Mouse (Mus musculus) kidney, postnatal 0 days (tissue): ENCODE results near the gene Sepsecs. TPM values are rescaled to one million over a fixed set of nuclear protein-coding genes. Genes with fewer than 3 reads are reported as not detected.
A peak's percentile ranks its signal among the peaks of the same experiment; 100 is the strongest.

Experiments used
- ATAC-seq: fragments of 200-750 bp; cut with Nextera tagmentation; replicated peaks from 2 replicates; pipeline ENCODE4 v1.8.0; 2017; ENCODE audit warnings: low read depth, moderate number of reproducible peaks, moderate TSS enrichment, moderate library complexity; ENCODE audit not compliant: low FRiP score
- DNase-seq: peaks from one replicate; pipeline ENCODE4 v3.0.0-alpha.2; 2016; ENCODE audit warnings: low spot score
- H3K27ac ChIP-seq: fragments of 300-500 bp; sonication (generic); 2 replicates; pipeline ENCODE4 v1.5.1; 2014; ENCODE audit warnings: mild to moderate bottlenecking
- H3K27me3 ChIP-seq: fragments of 300-500 bp; sonication (generic); 2 replicates; pipeline ENCODE4 v1.6.1; 2014; ENCODE audit warnings: low read length, mixed read lengths; ENCODE audit not compliant: insufficient read depth
- H3K36me3 ChIP-seq: fragments of 300-500 bp; sonication (generic); 2 replicates; pipeline ENCODE4 v1.6.1; 2014; ENCODE audit warnings: low read length, mixed read lengths; ENCODE audit not compliant: insufficient read depth
- H3K4me1 ChIP-seq: fragments of 300-500 bp; sonication (generic); replicated peaks from 2 replicates; pipeline ENCODE4 v1.6.1; 2014; ENCODE audit warnings: antibody characterized with exemption, low read length, mixed read lengths; ENCODE audit not compliant: insufficient read depth
- H3K4me2 ChIP-seq: fragments of 300-500 bp; sonication (generic); 2 replicates; pipeline ENCODE4 v1.6.1; 2014; ENCODE audit warnings: mild to moderate bottlenecking, low read length, moderate library complexity, mixed read lengths
- H3K4me3 ChIP-seq: fragments of 300-500 bp; sonication (generic); replicated peaks from 2 replicates; pipeline ENCODE4 v1.5.1; 2014; ENCODE audit warnings: low read depth, low read length
- H3K9ac ChIP-seq: fragments of 300-500 bp; sonication (generic); 2 replicates; pipeline ENCODE4 v1.6.1; 2014; ENCODE audit warnings: low read depth, low read length
- H3K9me3 ChIP-seq: fragments of 300-500 bp; sonication (generic); replicated peaks from 2 replicates; pipeline ENCODE4 v1.6.1; 2016; ENCODE audit warnings: low read length, inconsistent platforms, mixed read lengths
- CTCF ChIP-seq: IDR thresholded peaks from 2 replicates; pipeline ENCODE4 v1.5.1; 2016; ENCODE audit warnings: antibody characterized with exemption, low read depth, mild to moderate bottlenecking, moderate library complexity
- WGBS: fragments of 180-500 bp; shearing (Covaris S2); extraction: QIAGEN DNeasy Blood & Tissue Kit; methylation state at CpG from one replicate; pipeline ENCODE4 v1.1.7; 2014; 5-methylcytosine and 5-hydroxymethylcytosine counted together
- polyA plus RNA-seq: library from polyadenylated mRNA; unstranded; fragments of >200 nt; fragmentation: Nextera tagmentation; extraction: Ambion mirVana; gene quantifications from 2 replicates; pipeline ENCODE4 v1.2.1, GENCODE M21; 2015

The Sepsecs gene
- polyA plus RNA-seq, 1 experiment from 2014 or later, result 8.5 TPM

GRCm38 (mm10) chr5:52636923-52637322, 32.6 kb downstream of the Sepsecs start:
- no peak for ATAC-seq
- TF ChIP-seq CTCF, result no peak
- H3K4me3 ChIP-seq, result no peak overlapping the region
- no peak overlapping the region for H3K27ac ChIP-seq
- H3K4me2 ChIP-seq, result no peak overlapping the region
- WGBS, result 71% methylated on average over 6 of the region's 6 CpGs
- H3K4me1 ChIP-seq, result no peaks in the 10 kb centered on the region
- no peaks in the 10 kb centered on the region for H3K9me3 ChIP-seq
- no peaks in the 10 kb centered on the region for H3K36me3 ChIP-seq
- no peaks in the 10 kb centered on the region for H3K27me3 ChIP-seq
- DNase-seq, result no peak
- no peak overlapping the region for H3K9ac ChIP-seq

- no peaks in the 10 kb centered on the region for H3K9me3 ChIP-seq
- WGBS, result 49% methylated on average over 11 of the region's 11 CpGs
- DNase-seq (peak; percentile 53), ATAC-seq (no peak)
- no peak for TF ChIP-seq CTCF
- no peaks in the 10 kb centered on the region for H3K4me1 ChIP-seq
- H3K27ac ChIP-seq, result no peak overlapping the region
- H3K36me3 ChIP-seq, result no peaks in the 10 kb centered on the region
- H3K4me3 ChIP-seq, result no peak overlapping the region
- no peaks in the 10 kb centered on the region for H3K27me3 ChIP-seq
- H3K4me2 ChIP-seq, result no peak overlapping the region
- no peak overlapping the region for H3K9ac ChIP-seq
These were observed 33.3 kb downstream of the Sepsecs start for GRCm38 (mm10) chr5:52636025-52636755.

- WGBS, result 26% methylated on average over 8 of the region's 8 CpGs
- Histone ChIP-seq H3K27me3 (no peaks in the 10 kb centered on the region), H3K4me3 (no peak overlapping the region), H3K27ac (no peak overlapping the region), H3K9me3 (no peaks in the 10 kb centered on the region), H3K9ac (no peak overlapping the region), H3K4me2 (no peak overlapping the region), H3K4me1 (no peaks in the 10 kb centered on the region), H3K36me3 (no peaks in the 10 kb centered on the region)
- peak; percentile 46 for DNase-seq
- TF ChIP-seq CTCF, result peak; percentile 80
- peak; percentile 47; the same call in 1 of the 2 replicates for ATAC-seq
These were observed 35.5 kb downstream of the Sepsecs start for GRCm38 (mm10) chr5:52634017-52634416.

- H3K4me2 ChIP-seq, result no peak overlapping the region
- no peak overlapping the region for H3K27ac ChIP-seq
- H3K36me3 ChIP-seq, result no peaks in the 10 kb centered on the region
- WGBS, result 92% methylated on average over 1 of the region's 1 CpGs
- H3K9ac ChIP-seq, result no peak overlapping the region
- no peaks in the 10 kb centered on the region for H3K27me3 ChIP-seq
- no peak overlapping the region for H3K4me3 ChIP-seq
- ATAC-seq (no peak), DNase-seq (no peak)
- 0 out of 2 replicates have a peak, but pooled peaks cover 5% of the 10 kb centered on the region for H3K4me1 ChIP-seq
- TF ChIP-seq CTCF, result no peak
- H3K9me3 ChIP-seq, result no peaks in the 10 kb centered on the region
These were observed 39.0 kb downstream of the Sepsecs start for GRCm38 (mm10) chr5:52630541-52630940.

GRCm38 (mm10) chr5:52629214-52629613, 40.3 kb downstream of the Sepsecs start:
- Histone ChIP-seq H3K4me2 (no peak overlapping the region), H3K27me3 (no peaks in the 10 kb centered on the region), H3K4me3 (no peak overlapping the region), H3K27ac (no peak overlapping the region), H3K36me3 (no peaks in the 10 kb centered on the region), H3K9ac (no peak overlapping the region), H3K9me3 (no peaks in the 10 kb centered on the region), H3K4me1 (0 out of 2 replicates have a peak, but pooled peaks cover 5% of the 10 kb centered on the region)
- TF ChIP-seq CTCF, result no peak
- 78% methylated on average over 6 of the region's 6 CpGs for WGBS
- no peak for ATAC-seq
- DNase-seq, result no peak

- H3K4me1 ChIP-seq, result 0 out of 2 replicates have a peak, but pooled peaks cover 5% of the 10 kb centered on the region
- no peak overlapping the region for H3K9ac ChIP-seq
- H3K36me3 ChIP-seq, result no peaks in the 10 kb centered on the region
- WGBS, result 83% methylated on average over 3 of the region's 3 CpGs
- ATAC-seq (no peak), DNase-seq (no peak)
- no peak overlapping the region for H3K27ac ChIP-seq
- H3K27me3 ChIP-seq, result no peaks in the 10 kb centered on the region
- no peaks in the 10 kb centered on the region for H3K9me3 ChIP-seq
- no peak for TF ChIP-seq CTCF
- no peak overlapping the region for H3K4me2 ChIP-seq
- H3K4me3 ChIP-seq, result no peak overlapping the region
These were observed 40.7 kb downstream of the Sepsecs start for GRCm38 (mm10) chr5:52628783-52629182.

- Histone ChIP-seq H3K4me2 (no peak overlapping the region), H3K4me3 (no peak overlapping the region), H3K9me3 (no peaks in the 10 kb centered on the region), H3K27ac (no peak overlapping the region), H3K9ac (no peak overlapping the region), H3K4me1 (0 out of 2 replicates have a peak, but pooled peaks cover 5% of the 10 kb centered on the region), H3K36me3 (no peaks in the 10 kb centered on the region), H3K27me3 (no peaks in the 10 kb centered on the region)
- TF ChIP-seq CTCF, result no peak
- ATAC-seq, result no peak
- DNase-seq, result peak; percentile 52
- 62% methylated on average over 8 of the region's 8 CpGs for WGBS
These were observed 41.8 kb downstream of the Sepsecs start for GRCm38 (mm10) chr5:52627713-52628112.
